Mouse (Mus musculus) adrenal gland, postnatal 10 days (tissue): ENCODE measurements around the gene Ear2. TPM values are rescaled to one million over a fixed set of nuclear protein-coding genes. Genes with fewer than 3 reads are reported as not detected.
"Not testable (repeated sequence)": the region's sequence is repeated elsewhere in the genome, so short reads cannot be mapped to it uniquely, and the experiment has no call there.

Source experiments
- DNase-seq: peaks from one replicate; pipeline ENCODE4 v3.0.0; 2021; ENCODE audit warnings: mixed read lengths
- long read RNA-seq, 2 experiments: library from polyadenylated mRNA; stranded (forward); transcript quantifications; one replicate each; pipeline ENCODE4 v2.0.0; 2021
- total RNA-seq, 2 experiments: library from RNA; stranded (reverse); gene quantifications; 2 replicates each; pipeline ENCODE4 v1.2.3; 2021

Gene Ear2
- 1 to 10 TPM; 4.2 to 4.9 TPM for total RNA-seq
- long read RNA-seq, experiment 1: 0 reads
- long read RNA-seq, experiment 2: 0 reads

DNA sequence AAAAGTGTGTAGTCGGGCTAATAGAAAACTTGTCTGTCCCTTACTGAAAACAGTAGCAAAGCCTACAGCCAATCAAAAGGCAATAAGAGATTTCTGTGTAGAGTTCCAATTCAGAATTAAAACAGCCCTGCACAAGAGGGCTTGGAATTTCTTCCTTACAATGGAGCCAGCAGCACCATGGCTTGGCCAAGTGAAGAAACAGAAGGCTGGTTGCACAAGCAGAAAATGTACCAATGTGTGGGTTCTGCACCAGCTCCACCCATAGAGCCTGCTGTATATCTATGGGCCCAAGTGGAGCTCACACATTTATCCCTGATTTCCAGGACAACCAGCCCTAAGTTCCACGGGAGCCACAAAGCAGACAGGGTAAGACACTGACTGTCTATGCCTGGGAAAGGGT is at the start of gene Ear2:
Gene Ear2 (plus strand): TSS at position 301 of the 400 bp plus-strand sequence.
- DNase-seq: not testable (repeated sequence)

DNA sequence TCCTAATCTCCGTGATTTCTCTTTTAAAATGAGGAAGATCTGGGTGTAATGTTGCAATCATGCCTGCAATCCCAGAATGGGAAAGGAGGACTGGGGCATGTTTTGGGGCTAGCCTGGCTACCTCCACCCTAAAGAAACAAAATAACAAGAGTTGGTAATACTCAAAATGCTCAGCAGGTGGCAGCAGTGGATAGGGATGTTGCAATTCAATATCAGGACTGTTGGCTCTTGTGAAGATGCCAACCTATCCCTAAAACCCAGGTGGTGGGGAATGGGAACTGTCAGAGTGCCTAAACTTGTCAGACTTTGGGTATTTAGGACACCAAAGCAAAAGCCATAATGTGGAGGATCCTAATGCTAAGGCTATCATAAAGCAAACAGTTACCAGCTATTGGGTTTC is 34.6 kb upstream of the Ear2 start:
- peak; percentile 2 for DNase-seq

GRCm38 (mm10) chr14:44070595-44070994 is 31.9 kb upstream of the Ear2 start:
- DNase-seq: not testable (repeated sequence)

- not testable (repeated sequence) for DNase-seq
Measured at GRCm38 (mm10) chr14:44077785-44078341, 24.6 kb upstream of the Ear2 start.

GRCm38 (mm10) chr14:44086588-44086987 is 15.9 kb upstream of the Ear2 start:
- DNase-seq: not testable (repeated sequence)

GRCm38 (mm10) chr14:44087535-44087934 is 14.9 kb upstream of the Ear2 start:
- not testable (repeated sequence) for DNase-seq

- DNase-seq: not testable (repeated sequence)
Measured at GRCm38 (mm10) chr14:44091524-44091923, 10.9 kb upstream of the Ear2 start.

DNA sequence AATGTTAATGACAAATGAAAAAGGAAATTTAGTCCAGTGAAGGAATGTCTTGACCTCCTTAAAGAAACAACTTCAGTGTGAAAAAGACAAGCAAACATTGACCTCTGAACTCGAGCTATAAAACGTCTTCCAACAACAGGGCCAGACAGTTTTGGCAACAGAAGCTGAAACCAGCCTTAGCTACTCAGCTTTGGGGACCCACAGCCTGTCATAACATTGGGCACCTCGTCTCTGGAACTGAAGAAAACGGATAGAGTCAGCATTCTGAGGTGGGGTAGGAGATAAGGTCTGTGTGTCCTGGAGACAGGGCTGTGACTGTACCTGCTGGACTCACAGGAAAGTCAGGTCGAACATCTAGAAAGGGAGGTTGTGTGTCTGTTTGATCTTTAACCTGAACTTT is 8.0 kb upstream of the Ear2 start:
- DNase-seq: not testable (repeated sequence)

GRCm38 (mm10) chr14:44100030-44100429 is 2.4 kb upstream of the Ear2 start:
- DNase-seq: not testable (repeated sequence)

GRCm38 (mm10) chr14:44110981-44111380 is 8.5 kb downstream of the Ear2 start:
- peak; percentile 64 for DNase-seq

DNA sequence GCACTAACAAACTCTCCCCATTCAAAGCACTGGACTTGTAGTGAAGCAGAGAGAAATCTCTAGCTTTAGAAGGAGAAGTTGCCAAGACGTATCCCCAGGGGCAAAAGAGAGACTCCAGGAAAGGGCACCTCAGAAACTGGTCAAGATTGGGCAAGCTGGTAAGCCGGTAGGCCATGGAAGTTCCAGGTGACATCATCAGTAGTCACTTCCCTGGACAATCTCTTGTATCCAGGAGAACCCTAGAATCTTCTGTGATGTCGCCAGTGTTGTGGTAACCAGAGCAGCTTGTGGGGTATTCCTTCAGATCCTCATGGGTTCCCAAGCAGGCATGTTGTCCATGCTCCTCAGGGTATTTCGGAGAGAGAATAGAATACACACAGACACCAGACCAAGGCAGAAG is 21.1 kb downstream of the Ear2 start, which contains the start of gene Gm3327:
Gene Gm3327 (plus strand): TSS at position 301 of the 400 bp plus-strand sequence.
- peak; percentile 1 for DNase-seq

Other genes starting within 250 kb of the Ear2 start
- gene Ear1, start 227.1 kb upstream of the Ear2 start, total RNA-seq: 1 to 10 TPM in 1 of 2 experiments, under 1 TPM in 1; 0.81 to 3.0 TPM
- gene Ear10, start 179.1 kb upstream of the Ear2 start, total RNA-seq: not detected
- gene Gm8113, start 177.3 kb upstream of the Ear2 start, total RNA-seq: 1 to 10 TPM; 1.6 to 4.7 TPM
- not detected for gene Ang5, start 145.6 kb upstream of the Ear2 start, total RNA-seq
- not detected for gene Ang6, start 100.4 kb upstream of the Ear2 start, total RNA-seq
- not detected for gene Gm3327, start 21.2 kb downstream of the Ear2 start, total RNA-seq
- not detected for gene Gm8212, start 95.0 kb downstream of the Ear2 start, total RNA-seq
- gene 4930503E14Rik, start 110.6 kb downstream of the Ear2 start, total RNA-seq: not detected
- not detected for gene Gm8220, start 182.9 kb downstream of the Ear2 start, total RNA-seq
- not detected for gene Gm5930, start 235.9 kb downstream of the Ear2 start, total RNA-seq